Comparison of ENCODE assay signal across 8 mouse cellular contexts in genomic region chr10:80917336-80917778, GRCm38 (mm10). TPM values are rescaled to one million over a fixed set of nuclear protein-coding genes. Genes with fewer than 3 reads are reported as not detected.
DNase-seq lines count a peak whose midpoint lies in the region; ATAC-seq and TF ChIP-seq lines count a peak whose summit lies in the region.

No protein-coding gene starts in this region.

- peak; percentile 59 for DNase-seq in lung, embryonic 14.5 days
- no peak for DNase-seq in lung, postnatal 4 days
- peak; percentile 56 for DNase-seq in brain, adult 2 months (ENCODE audit: low read depth, low spot score)
- DNase-seq in liver, embryonic 13.5 days, result no peak
- no peak for DNase-seq in ovary, postnatal 14 days (ENCODE audit: low spot score)
- no peak for DNase-seq in natural killer cell, adult 2 months (ENCODE audit: low spot score in 2 of 2)

- peak overlapping the region; percentile 78 for H3K4me3 ChIP-seq in lung, embryonic 14.5 days (ENCODE audit: low read depth, low read length)
- H3K4me3 ChIP-seq in hindbrain, embryonic 15.5 days, result peak overlapping the region; percentile 78
- H3K4me3 ChIP-seq in liver, embryonic 13.5 days (replicated peaks), result peak overlapping the region; percentile 78
- H3K4me3 ChIP-seq in stomach, embryonic 14.5 days (ENCODE audit: low read depth, low read length), result peak overlapping the region; percentile 95

- peak; percentile 35; the same call in 1 of the 2 replicates for ATAC-seq in lung, embryonic 14.5 days (ENCODE audit: insufficient read depth)
- ATAC-seq in hindbrain, embryonic 15.5 days (ENCODE audit: low FRiP score, low read depth), result peak; percentile 45
- ATAC-seq in liver, embryonic 13.5 days (ENCODE audit: low read depth), result peak; percentile 19
- ATAC-seq in stomach, embryonic 14.5 days (ENCODE audit: insufficient number of reproducible peaks, insufficient read depth, low FRiP score, low read depth), result peak; percentile 51

- peak overlapping the region; percentile 95 for H3K4me2 ChIP-seq in lung, embryonic 14.5 days
- H3K4me2 ChIP-seq in hindbrain, embryonic 15.5 days, result peak overlapping the region; percentile 98
- H3K4me2 ChIP-seq in liver, embryonic 13.5 days, result peak overlapping the region; percentile 90
- peak overlapping the region; percentile 89 for H3K4me2 ChIP-seq in stomach, embryonic 14.5 days (replicated peaks; ENCODE audit: low read depth, low read length)

- TF ChIP-seq CTCF in lung, embryonic 14.5 days (IDR thresholded peaks at IDR 0.05; ENCODE audit: low read depth), result no peak

- WGBS in lung, embryonic 14.5 days, result under 1% methylated on average over 15 of the region's 15 CpGs
- 3% methylated on average over 15 of the region's 15 CpGs for WGBS in hindbrain, embryonic 15.5 days
- WGBS in liver, embryonic 13.5 days (ENCODE audit: insufficient replicate concordance), result 2% methylated on average over 15 of the region's 15 CpGs
- WGBS in stomach, embryonic 14.5 days, result 1% methylated on average over 15 of the region's 15 CpGs

- peaks cover 27% of the 10 kb centered on the region; the same call in 1 of the 2 replicates for H3K36me3 ChIP-seq in lung, embryonic 14.5 days (ENCODE audit: insufficient read depth)
- H3K36me3 ChIP-seq in hindbrain, embryonic 15.5 days, result no peaks in the 10 kb centered on the region
- peaks cover 8% of the 10 kb centered on the region; the same call in 1 of the 2 replicates for H3K36me3 ChIP-seq in liver, embryonic 13.5 days
- peaks cover 11% of the 10 kb centered on the region; the same call in 1 of the 2 replicates for H3K36me3 ChIP-seq in stomach, embryonic 14.5 days (ENCODE audit: control insufficient read depth, insufficient read depth, low read length)

- H3K9me3 ChIP-seq in lung, embryonic 14.5 days (ENCODE audit: low read depth, low read length), result no peaks in the 10 kb centered on the region
- H3K9me3 ChIP-seq in hindbrain, embryonic 15.5 days, result no peaks in the 10 kb centered on the region
- H3K9me3 ChIP-seq in liver, embryonic 13.5 days (replicated peaks), result no peaks in the 10 kb centered on the region
- no peaks in the 10 kb centered on the region for H3K9me3 ChIP-seq in stomach, embryonic 14.5 days (ENCODE audit: control insufficient read depth, low read depth, low read length)

- peak overlapping the region; percentile 69 for H3K27ac ChIP-seq in lung, embryonic 14.5 days (ENCODE audit: low read depth)
- H3K27ac ChIP-seq in hindbrain, embryonic 15.5 days (replicated peaks), result peak overlapping the region; percentile 85
- H3K27ac ChIP-seq in liver, embryonic 13.5 days, result peak overlapping the region; percentile 59
- H3K27ac ChIP-seq in stomach, embryonic 14.5 days (ENCODE audit: low read length), result peak overlapping the region; percentile 71; the same call in 1 of the 2 replicates

- H3K9ac ChIP-seq in lung, embryonic 14.5 days, result peak overlapping the region; percentile 86
- peak overlapping the region; percentile 75 for H3K9ac ChIP-seq in hindbrain, embryonic 15.5 days
- H3K9ac ChIP-seq in liver, embryonic 13.5 days, result peak overlapping the region; percentile 81
- peak overlapping the region; percentile 67 for H3K9ac ChIP-seq in stomach, embryonic 14.5 days (replicated peaks; ENCODE audit: low read depth, low read length)

- no peaks in the 10 kb centered on the region for H3K27me3 ChIP-seq in lung, embryonic 14.5 days (ENCODE audit: insufficient read depth, low read length)
- peaks cover 2% of the 10 kb centered on the region; the same call in 1 of the 2 replicates for H3K27me3 ChIP-seq in hindbrain, embryonic 15.5 days
- H3K27me3 ChIP-seq in liver, embryonic 13.5 days, result peaks cover 28% of the 10 kb centered on the region
- no peaks in the 10 kb centered on the region for H3K27me3 ChIP-seq in stomach, embryonic 14.5 days (ENCODE audit: control insufficient read depth, insufficient read depth, low read length)

- 0 out of 2 replicates have a peak, but pooled peaks cover 2% of the 10 kb centered on the region for H3K4me1 ChIP-seq in lung, embryonic 14.5 days (ENCODE audit: insufficient read depth)
- H3K4me1 ChIP-seq in hindbrain, embryonic 15.5 days (replicated peaks), result peaks cover 34% of the 10 kb centered on the region
- H3K4me1 ChIP-seq in liver, embryonic 13.5 days (replicated peaks), result peaks cover 63% of the 10 kb centered on the region
- H3K4me1 ChIP-seq in stomach, embryonic 14.5 days (ENCODE audit: control insufficient read depth, insufficient read depth, low read length), result peaks cover 4% of the 10 kb centered on the region; the same call in 1 of the 2 replicates

RNA-seq across cellular contexts. Expression of gene Lmnb2, which starts 0.7 kb away (rescaled TPM):
- polyA plus RNA-seq in lung, embryonic 14.5 days (2014; fragmentation: Nextera tagmentation; extraction: Ambion mirVana), result 22.9 and 24.4 TPM in 2 replicates
- polyA plus RNA-seq in hindbrain, embryonic 15.5 days (2015; fragmentation: Nextera tagmentation; extraction: Ambion mirVana), result 38.4 and 40.9 TPM in 2 replicates
- polyA plus RNA-seq in liver, embryonic 13.5 days (2015; fragmentation: Nextera tagmentation; extraction: Ambion mirVana), result 14.0 and 15.4 TPM in 2 replicates
- polyA plus RNA-seq in stomach, embryonic 14.5 days (2014; fragmentation: Nextera tagmentation; extraction: Ambion mirVana), result 12.1 and 14.6 TPM in 2 replicates

RNA-seq across cellular contexts. Expression of gene Gadd45b, which starts 12.5 kb away (rescaled TPM):
- 18.3 and 24.6 TPM in 2 replicates for polyA plus RNA-seq in lung, embryonic 14.5 days (2014; fragmentation: Nextera tagmentation; extraction: Ambion mirVana)
- polyA plus RNA-seq in hindbrain, embryonic 15.5 days (2015; fragmentation: Nextera tagmentation; extraction: Ambion mirVana), result 6.9 and 8.5 TPM in 2 replicates
- polyA plus RNA-seq in liver, embryonic 13.5 days (2015; fragmentation: Nextera tagmentation; extraction: Ambion mirVana), result 1.6 and 1.8 TPM in 2 replicates
- polyA plus RNA-seq in stomach, embryonic 14.5 days (2014; fragmentation: Nextera tagmentation; extraction: Ambion mirVana), result 16.1 and 20.7 TPM in 2 replicates

RNA-seq across cellular contexts. Expression of gene Timm13, which starts 16.6 kb away (rescaled TPM):
- polyA plus RNA-seq in lung, embryonic 14.5 days (2014; fragmentation: Nextera tagmentation; extraction: Ambion mirVana), result 315 and 321 TPM in 2 replicates
- polyA plus RNA-seq in hindbrain, embryonic 15.5 days (2015; fragmentation: Nextera tagmentation; extraction: Ambion mirVana), result 329 and 342 TPM in 2 replicates
- polyA plus RNA-seq in liver, embryonic 13.5 days (2015; fragmentation: Nextera tagmentation; extraction: Ambion mirVana), result 249 and 266 TPM in 2 replicates
- 340 and 345 TPM in 2 replicates for polyA plus RNA-seq in stomach, embryonic 14.5 days (2014; fragmentation: Nextera tagmentation; extraction: Ambion mirVana)

RNA-seq across cellular contexts. Expression of gene Tmprss9, which starts 45.7 kb away (rescaled TPM):
- 0.05 TPM in 1 of 2 replicates, not detected in the other for polyA plus RNA-seq in lung, embryonic 14.5 days (2014; fragmentation: Nextera tagmentation; extraction: Ambion mirVana)
- polyA plus RNA-seq in hindbrain, embryonic 15.5 days (2015; fragmentation: Nextera tagmentation; extraction: Ambion mirVana), result 0.22 and 0.33 TPM in 2 replicates
- 0.05 TPM in 1 of 2 replicates, not detected in the other for polyA plus RNA-seq in liver, embryonic 13.5 days (2015; fragmentation: Nextera tagmentation; extraction: Ambion mirVana)
- 0.07 TPM in 1 of 2 replicates, not detected in the other for polyA plus RNA-seq in stomach, embryonic 14.5 days (2014; fragmentation: Nextera tagmentation; extraction: Ambion mirVana)

Comparison
In these comparisons a context has a peak if more than half of its experiments do, and no peak if none do; other contexts are left out.
1. DNase-seq: peak in lung, embryonic 14.5 days (single experiment) and brain, adult 2 months (single experiment); none in lung, postnatal 4 days (0 of 2), liver, embryonic 13.5 days (single experiment), ovary, postnatal 14 days (single experiment) and natural killer cell, adult 2 months (0 of 2).
2. Peak in every context shown above with its lines, with median percentiles within 50 percentile points of each other: ATAC-seq, H3K27ac ChIP-seq, H3K4me2 ChIP-seq, H3K4me3 ChIP-seq and H3K9ac ChIP-seq.